Mouse (Mus musculus): ENCODE data around the gene Acot7.

Acot7 gene

DNA sequence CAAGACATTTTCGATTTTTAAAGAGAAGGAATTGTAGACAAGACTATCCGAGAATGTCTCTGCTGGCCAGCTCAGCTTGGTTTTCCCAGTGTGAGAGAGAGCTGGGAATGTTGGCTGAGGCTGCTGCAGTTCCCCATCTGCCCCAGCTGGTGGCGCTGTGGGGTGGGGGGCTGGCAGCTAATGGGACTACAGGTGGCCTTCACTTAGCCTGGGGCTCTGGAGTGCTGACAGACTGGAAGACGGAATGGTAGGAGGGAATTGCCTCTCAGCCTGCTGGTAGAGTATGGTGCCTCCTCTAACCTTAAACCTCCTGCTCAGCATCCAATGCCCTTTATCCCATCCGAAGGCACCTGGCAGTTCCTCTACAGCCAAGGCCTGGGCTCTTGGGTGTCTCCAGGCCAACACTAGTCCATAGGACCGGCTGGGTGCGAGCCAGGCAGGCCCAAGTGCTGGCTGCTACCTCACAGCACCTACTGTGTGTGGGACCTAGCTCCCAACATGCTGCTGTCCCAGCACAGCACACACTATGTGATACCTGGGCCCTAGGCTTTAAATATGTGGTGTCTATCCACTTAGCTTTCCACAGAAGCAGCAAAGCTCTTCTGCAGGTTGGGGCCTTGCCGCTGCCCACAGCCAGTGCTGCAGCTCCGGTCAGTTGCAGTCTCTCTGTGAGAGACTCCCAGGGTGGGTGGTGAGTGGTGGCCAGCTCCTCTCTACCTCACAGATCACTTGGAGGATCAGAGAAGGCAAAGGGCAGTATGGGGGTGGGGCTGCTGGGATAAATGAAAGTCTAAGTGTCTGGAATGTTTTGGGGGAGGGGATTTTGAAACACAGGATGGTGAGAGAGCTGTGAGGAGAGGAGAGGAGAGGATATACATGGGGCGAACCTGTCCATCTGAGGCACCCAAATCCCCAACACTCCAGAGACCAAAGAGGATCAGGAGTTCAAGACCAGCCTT lies 98.7 kb downstream of the Acot7 start:
- DNase-seq (ENCODE audit: low spot score), result peak; percentile 73

DNA sequence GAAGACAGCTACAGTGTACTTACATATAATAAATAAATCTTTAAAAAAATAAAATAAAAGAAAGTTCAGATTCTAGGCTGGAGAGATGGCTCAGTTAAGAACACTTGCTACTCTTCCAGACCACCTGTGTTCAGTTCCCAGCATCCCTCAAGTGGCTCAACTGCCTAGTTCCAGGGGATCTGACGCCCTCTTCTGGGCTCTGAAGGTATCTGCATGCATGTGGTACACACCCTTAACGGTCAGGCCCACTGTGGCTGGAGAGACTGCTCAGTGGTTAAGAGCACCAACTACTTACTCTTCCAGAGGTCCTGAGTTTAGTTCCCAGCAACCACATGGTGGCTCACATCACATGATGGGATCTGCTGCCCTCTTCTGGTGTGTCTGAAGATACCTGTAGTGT lies 100.0 kb downstream of the Acot7 start:
- DNase-seq (ENCODE audit: low spot score), result no peak

DNA sequence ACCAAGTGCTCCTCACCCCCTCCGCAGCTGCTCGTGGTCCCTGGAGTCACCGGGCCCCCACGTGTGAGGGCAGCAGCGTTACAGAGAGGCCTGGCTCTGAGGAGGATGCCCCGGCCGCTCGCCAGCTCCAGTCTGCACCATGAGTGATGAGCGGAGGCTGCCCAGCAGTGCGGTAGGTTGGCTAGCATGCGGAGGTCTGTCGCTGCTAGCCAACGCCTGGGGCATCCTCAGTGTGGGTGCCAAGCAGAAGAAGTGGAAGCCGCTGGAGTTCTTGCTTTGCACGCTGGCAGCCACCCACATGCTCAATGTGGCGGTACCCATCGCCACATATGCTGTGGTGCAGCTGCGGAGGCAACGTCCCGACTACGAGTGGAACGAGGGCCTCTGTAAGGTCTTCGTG lies 101.1 kb downstream of the Acot7 start:
- DNase-seq (ENCODE audit: low spot score), result no peak

DNA sequence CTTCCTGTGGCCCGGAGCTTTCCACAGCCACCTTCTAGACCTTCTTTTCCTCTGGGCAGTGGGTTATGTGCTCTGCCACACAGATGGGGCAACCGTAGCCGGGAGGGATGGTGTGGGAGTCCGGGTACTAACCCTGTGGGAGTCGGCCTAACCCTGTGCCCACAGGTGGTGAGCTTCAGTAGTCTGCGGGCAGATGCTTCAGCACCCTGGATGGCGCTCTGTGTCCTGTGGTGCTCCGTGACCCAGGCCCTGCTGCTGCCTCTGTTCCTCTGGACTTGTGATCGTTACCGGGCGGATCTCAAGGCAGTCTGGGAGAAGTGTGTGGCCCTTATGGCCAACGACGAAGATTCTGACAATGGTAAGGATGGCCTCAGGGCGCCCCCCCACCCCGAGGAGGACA lies 103.7 kb downstream of the Acot7 start:
- no peak for DNase-seq (ENCODE audit: low spot score)

DNA sequence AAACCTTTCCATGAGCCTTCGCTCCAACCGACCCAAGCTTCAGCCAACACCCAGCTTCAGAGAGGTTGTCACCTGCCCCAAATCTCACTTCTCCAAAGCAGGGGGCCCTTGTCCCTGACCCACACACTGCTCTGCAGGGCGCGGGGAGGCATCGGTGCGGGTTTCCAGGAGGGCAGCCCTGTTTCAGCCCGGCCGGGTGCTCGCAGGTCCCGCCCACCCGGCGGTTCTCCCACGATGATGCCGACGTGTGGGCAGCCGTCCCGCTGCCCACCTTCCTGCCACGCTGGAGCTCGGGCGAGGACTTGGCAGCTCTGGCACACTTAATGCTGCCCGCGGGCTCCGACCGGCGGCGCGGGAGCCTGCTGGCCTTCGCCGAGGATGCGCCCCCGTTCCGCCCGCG lies 104.8 kb downstream of the Acot7 start:
- DNase-seq (ENCODE audit: low spot score), result no peak

DNA sequence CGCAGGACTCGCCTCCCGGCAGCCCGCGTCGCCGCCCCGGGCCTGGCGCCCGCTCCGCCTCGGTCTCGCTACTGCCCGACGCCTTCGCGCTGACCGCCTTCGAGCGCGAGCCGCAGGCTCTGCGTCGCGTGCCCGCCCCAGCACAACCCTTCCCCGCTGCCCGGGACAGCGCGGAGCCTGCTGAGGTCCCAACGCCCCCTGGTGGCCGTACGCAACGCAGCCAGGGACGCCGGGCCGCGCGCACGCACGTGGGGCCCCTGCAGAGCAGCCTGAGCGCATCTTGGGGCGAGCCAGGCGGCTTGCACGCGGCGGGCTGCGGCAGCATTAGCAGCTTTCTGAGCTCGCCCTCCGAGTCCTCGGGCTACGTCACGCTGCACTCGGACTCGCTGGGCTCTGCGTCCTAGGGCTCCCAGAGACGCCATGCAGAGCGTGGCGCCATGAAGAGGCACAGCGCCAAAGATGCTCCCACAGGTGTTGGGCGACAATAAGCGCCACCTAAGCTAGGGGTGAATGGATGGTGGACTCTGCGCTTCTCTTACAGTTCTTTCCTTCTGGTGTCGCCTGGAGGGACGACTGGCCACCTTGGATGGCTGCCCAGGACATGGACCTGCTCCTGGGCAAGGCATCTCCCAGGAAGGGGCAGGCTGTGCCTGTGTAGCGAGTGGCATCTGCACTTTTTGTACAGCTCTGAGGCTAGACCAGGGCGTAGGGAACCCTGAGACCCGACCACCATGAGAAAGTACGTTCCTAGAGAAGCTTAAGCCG lies 105.4 kb downstream of the Acot7 start:
- peak; percentile 73 for DNase-seq (ENCODE audit: low spot score)

DNA sequence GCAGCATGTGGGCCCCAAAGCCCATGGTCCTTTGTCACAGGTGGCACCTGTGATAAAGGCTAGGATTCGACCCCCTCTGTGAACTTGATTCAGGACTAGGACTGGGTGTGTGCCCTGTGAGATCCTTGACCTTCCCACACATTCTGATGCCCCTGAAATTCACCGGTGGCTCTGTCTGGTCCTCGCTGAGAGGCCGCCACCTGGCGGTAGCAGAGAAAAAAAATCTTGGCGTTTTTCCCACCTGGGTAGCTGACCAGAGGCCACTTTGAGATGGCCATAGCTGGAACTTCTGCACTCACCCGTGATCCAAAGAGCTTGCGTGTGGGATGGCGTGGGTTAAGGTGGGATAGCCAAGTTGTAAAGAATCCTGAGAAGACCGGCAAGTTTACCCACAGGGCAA lies 107.6 kb downstream of the Acot7 start:
- no peak for DNase-seq (ENCODE audit: low spot score)

DNA sequence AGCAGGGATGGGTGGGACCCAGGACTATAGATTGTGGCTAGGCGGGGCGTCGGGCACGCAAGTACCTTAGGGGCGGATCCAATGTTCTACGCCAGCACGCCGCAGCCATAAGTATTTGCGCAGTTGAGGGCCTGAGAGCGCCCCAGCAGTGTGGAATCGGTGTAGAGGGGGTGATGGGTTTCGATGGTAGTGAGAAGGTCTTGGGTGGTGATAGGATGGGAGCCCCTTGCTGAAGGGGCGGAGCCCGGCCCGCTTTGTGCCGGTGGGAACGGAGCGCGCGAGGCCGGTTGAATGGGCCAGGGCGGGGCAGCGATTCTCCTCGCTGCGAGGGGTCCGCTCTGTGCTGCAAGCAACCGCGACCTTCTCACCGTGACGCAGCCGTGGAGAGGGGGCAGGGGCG lies 108.2 kb downstream of the Acot7 start:
- DNase-seq (ENCODE audit: low spot score), result no peak

DNA sequence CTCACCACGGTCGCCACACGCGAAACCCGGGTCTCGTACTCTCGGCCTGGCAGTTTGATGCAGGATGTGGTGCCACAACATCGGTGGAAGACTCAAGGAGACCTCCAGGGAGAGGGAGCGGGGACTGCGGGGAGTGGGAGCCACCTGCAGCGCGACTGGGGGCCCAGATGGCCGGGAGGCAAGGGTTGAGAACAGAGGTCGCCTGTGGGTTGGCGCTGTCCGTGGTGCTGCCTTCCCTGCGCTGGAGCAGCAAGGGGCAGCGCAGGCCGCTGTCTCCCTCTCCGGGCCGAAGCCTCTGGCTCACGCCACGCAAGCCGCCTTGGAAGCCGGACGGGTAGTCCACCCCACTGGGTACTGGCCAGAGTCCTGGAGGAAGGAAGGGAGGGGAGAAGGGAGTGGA lies 109.0 kb downstream of the Acot7 start:
- DNase-seq (ENCODE audit: low spot score), result peak; percentile 48

DNA sequence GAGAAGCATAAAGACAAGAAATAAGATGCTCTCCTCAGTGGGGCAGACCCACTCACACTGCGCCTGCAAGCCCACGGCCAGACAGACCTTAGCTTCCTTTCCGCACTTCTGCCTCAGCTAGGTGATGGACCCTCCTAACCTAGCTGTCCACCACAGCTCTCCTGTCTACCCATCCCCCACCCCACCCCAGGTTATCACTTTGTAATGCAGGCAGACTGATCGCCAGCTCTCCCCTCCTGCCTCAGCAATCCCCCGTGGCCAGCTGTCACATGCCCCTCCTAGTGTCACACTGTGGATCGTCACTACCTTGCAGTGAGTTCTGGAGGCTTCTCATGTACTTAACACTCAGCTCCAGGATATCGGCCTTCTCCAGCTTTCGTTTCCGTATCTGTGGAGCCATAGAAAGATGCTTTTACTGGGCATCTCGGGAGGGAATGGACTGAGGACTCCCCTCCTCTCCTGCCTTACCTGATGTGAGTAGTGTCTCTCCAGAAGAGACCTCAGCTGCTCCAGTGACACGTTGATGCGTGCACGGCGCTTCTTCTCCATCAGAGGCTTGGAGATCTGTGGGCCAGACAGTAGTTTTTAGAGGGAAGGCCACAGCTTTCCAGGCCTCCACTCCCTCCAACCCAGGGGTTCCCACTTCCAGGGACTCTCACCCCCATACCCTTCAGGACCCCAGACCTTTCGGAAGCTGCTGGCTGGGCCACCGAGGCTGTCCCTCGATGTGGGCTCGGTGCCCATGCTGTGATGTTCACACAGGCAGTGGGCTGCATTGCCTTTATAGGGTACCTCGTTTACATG lies 109.6 kb downstream of the Acot7 start:
- DNase-seq (ENCODE audit: low spot score), result no peak

DNA sequence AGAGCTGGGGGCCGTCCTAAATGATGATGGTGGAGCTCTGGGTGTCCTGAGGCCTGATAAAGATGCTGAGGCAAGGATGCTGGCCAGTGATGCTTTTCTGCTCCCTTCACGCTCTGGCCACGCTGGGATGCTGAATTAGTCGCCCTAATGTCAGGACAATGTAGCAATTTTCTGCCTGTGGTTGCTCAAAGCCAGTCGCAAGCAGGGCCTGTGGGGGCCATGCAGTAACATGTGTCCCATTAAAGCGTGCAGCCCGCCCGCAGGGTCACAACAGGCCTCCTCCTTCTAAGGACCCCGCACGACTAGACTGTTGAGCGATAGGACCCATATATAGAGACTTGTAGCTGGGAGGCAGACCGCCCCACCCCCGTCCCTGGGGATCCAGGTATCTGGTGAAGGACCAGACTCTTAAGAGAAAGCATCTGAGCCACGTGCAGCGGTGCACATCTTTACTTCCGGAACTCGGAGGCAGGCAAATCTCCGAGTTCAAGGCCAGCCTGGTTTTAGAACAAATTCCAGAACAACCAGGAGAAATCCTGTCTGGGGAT lies 110.5 kb downstream of the Acot7 start:
- DNase-seq (ENCODE audit: low spot score), result no peak

DNA sequence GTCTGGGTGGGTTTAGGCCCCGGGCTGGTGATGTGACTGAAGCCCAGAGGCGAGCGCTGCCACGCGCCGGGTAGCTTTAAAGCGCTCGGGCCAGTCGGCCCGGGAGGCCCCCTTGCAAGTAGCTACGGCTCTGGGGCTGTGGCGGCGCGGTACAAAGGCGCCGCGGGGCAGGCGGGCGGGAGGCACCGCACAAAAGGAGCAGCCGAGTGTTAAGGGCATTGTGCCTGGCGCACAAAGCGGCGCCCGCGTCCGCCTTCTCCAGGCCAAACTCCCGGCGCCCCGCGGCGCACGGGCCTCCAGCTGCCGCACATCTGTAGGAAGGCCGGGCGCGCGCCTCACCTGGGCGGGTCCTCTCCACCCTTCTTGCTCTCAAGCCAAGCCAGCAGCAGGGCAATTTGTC lies 112.5 kb downstream of the Acot7 start:
- DNase-seq (ENCODE audit: low spot score), result no peak

DNA sequence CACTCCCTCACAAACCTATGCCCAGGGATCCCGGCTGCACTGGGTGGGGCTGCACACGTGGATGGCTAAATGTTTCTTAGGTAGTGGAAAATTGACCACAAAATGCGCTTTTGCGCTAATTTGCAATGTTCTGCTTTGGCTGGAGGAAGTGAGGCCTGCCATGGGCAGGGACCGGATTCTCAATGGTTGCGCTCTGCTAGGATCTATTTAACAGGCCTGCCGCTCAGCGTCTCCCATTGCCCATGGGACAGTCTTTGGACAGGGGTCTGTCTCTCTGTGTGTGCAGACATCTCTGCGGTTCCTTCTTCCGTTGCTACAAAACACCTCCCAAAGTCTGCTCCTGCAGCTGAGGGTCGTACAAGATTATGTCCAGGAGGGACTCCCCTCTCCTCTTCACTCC lies 113.1 kb downstream of the Acot7 start:
- DNase-seq (ENCODE audit: low spot score), result no peak

DNA sequence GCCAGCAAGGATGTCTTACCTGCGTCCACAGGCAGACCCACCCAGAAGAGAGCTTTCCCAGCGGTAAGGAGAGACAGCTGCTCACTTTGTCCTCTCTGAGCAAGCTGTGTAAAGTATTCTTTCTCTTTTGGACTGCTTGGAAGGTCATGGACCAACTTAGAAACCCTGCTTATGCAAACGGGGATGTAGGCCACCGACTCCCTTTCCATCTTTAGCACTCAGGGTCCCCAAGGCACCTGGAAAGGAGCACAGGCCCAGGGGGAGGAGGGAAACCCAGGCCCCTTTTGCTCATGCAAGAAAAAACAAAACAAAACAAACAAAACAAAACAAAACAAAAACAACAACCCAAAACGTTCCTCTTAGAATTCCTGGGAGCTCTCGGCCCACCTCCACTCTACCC lies 113.6 kb downstream of the Acot7 start, which contains the start of gene Hes3:
Gene Hes3, minus strand, starts transcription at position 101 of the 400 bp plus-strand sequence.
- no peak for DNase-seq (ENCODE audit: low spot score)

DNA sequence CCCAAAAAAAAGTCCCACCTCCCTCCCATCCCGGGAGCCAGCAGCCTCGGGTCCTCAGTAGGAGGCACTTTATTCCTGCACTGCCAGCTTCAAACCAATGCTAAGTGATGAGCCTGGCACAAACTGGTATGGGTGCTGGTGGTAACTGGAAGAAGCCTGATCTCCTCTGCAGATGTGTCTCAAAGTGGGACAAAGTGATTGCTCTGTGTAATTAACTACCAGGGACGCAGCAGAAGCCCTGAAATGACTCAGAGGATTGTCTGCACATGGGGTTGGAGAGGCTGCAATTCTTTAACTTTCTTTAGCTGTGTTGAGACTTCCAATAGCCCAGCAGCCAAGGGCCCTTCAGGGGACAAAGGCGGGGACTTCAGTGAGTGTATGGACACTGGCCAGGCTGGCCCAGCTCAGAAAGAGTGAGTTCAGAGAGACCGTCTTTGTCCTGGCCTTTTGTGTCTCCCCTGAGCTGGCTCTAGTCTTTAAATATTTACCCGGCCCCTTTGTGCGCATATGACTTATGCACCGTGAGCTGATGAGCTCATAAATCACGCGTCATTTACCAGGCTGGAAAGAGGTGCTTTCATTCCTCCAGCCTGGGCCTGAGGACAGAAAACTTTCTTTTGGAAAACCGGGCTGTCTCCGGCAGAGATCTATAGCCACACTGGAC lies 114.3 kb downstream of the Acot7 start:
- no peak for DNase-seq (ENCODE audit: low spot score)

DNA sequence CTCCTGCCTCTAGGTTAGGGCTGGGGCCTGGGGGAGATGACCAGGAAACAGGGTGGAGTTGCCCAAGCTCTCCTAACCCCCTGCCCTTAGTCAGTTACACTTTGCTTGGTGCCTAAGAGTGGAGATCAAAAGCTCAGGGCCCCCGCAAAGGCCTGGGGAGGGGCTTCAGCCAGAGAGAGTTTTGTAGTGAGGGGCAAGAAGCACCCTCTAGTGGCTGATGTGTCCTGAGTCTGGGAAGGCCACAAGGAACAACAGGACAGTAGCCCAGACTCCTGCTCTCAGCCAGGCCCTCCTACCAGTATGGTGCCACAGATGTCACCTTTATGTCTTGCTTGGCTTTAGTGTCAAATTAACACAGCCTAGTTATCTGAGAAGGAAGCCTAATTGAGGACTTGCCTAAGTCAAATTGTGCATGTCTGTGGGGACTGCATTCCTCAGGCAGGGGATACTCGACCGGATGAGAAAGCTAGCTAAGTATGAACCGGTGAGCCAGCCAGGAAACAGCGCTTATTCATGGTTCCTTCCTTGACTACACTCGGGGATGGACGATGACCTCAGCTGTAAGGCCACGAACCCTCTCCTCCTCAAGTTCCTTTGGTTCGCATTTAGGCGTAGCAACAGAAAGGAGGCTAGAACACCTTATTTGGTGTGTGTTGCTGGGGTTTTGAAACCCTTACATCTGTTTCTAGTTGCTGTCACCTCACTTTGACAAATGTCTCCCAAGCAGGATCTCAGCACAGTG lies 116.4 kb downstream of the Acot7 start:
- DNase-seq (ENCODE audit: low spot score), result no peak

DNA sequence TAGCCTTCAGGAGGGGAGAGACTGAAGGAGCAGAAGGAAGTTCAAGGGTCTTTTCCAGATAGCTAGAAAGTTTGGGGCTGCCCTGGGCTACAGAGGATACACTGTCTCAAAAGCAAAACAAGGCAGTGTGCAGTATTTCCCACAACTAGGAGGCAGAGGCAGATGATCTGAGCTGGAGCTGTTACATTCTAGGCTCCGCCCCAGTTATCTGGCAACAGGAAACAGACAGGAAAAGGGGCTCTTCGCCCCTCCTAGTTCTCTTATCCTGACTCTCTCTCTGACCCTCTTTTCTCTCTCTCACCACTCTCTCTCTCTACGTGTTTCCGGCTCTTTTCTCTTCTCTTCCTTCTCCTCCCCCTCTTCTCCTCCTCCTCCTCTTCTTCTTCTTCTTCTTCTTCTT lies 118.0 kb downstream of the Acot7 start:
- no peak for DNase-seq (ENCODE audit: low spot score)

DNA sequence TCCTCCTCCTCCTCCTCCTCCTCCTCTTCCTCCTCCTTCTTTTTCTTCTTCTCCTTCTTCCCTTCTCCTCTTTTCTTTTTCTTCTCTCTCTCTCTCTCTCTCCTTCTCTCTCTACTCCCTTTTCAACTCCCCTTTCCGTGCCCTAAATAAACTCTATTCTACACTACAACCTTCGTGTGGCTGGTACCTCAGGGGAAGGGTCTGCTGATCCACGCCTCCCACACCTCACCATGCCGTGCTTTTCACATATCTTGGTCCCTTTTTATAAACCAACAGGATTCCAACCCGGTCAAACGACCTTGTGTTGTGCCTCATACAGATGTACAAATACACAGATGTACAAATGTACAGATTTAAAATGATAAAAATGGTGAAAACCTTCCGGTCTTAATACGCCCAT lies 118.4 kb downstream of the Acot7 start:
- no peak for DNase-seq (ENCODE audit: low spot score)

DNA sequence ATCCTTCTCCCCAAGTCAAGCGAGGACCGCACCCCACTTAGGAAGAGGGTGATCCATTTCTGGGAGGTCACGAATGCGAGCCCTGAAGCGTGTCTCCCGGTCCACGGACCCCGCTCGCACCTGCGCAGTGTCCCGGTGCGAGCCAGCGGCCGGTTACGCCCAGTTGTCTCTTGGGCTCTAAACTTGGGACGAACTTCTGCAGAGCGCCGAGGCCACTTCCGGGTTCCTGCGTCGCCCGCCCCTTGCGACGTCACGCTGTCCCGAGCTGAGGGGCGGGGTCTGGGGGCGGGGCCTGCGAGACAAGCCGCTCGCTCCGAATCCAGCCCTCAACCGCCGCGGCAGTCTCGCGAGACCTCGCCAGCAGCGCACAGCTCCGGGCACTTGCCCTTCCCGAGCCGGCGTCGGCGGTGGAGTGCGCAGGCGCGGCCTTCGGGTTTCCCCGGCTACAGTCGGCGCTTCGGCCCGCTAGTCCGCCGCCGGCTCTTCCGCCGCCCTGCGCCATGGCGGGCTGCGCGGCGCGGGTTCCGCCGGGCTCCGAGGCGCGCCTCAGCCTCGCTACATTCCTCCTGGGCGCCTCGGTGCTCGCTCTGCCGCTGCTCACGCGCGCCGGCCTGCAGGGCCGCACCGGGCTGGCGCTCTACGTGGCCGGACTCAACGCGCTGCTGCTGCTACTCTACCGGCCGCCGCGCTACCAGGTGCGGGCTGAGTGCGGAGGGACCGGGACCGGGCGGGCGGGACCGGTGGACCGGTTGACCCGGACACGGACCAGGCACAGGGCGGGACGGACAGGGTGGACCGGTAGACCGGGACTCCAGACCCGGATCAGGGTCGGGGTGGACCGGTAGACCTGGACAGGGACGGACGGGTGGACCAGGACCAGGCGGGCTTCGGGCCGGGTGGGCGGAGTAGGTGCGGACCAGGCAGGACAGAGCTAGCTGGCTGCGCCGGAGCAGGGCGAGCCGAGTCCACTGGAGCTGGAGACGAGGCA lies 119.2 kb downstream of the Acot7 start, which contains the start of gene Icmt:
Gene Icmt, plus strand, starts transcription at position 354 of the 988 bp plus-strand sequence.
- DNase-seq (ENCODE audit: low spot score), result peak; percentile 99

Measured in yolk sac, embryonic 10.5 days (tissue).